Mouse (Mus musculus) megakaryocyte, embryonic 14.5 days (primary cell): ENCODE measurements around the gene Bud23.

Experiments
- FLI1 ChIP-seq: IDR thresholded peaks from 2 replicates; pipeline ENCODE4 v1.6.1; 2012; ENCODE audit warnings: low read length, inconsistent platforms, mixed read lengths
- GATA1 ChIP-seq: IDR thresholded peaks from 3 replicates; pipeline ENCODE4 v1.6.1; 2012; ENCODE audit warnings: mixed read lengths, low read length, inconsistent platforms, borderline replicate concordance

DNA sequence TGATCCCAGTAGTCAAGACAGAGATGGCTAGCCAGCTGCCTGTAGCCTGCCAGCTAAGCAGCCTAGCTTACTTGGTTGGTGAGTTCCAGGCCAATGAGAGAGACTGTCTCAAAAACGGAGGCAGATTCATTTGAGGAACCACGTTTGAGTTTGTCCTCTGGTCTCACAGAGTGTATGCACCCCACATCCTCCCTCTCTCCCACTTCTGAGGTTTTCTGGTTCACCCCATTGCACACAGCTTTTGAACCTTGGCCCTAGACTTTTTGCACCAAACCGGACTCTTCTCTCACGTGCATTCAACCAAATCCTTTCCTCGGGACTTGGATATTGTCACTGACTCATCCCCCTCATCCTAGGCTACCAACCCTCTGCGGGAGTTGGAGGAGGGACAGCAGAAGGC lies 45.2 kb upstream of the Bud23 start:
- TF ChIP-seq GATA1 (no peak), FLI1 (no peak)
